Mouse (Mus musculus) megakaryocyte, embryonic 14.5 days (primary cell): ENCODE data around the gene Mpped2.

ENCODE experiments used
- FLI1 ChIP-seq: IDR thresholded peaks from 2 replicates; pipeline ENCODE4 v1.6.1; 2012; ENCODE audit warnings: low read length, inconsistent platforms, mixed read lengths
- GATA1 ChIP-seq: IDR thresholded peaks from 3 replicates; pipeline ENCODE4 v1.6.1; 2012; ENCODE audit warnings: mixed read lengths, low read length, inconsistent platforms, borderline replicate concordance

- TF ChIP-seq GATA1, result no peak
- TF ChIP-seq FLI1, result no peak
Measured at GRCm38 (mm10) chr2:106679720-106680455, 13.2 kb upstream of the Mpped2 start.
